Mouse (Mus musculus): ENCODE data around the gene Mocs1.

- TF ChIP-seq CTCF (IDR thresholded peaks at IDR 0.05; ENCODE audit: borderline replicate concordance, control insufficient read depth, extremely low read depth, insufficient read depth, low read length, poor library complexity) (no peak), POLR2A (IDR thresholded peaks at IDR 0.05; ENCODE audit: control insufficient read depth, extremely low read depth, insufficient read depth, low read length, poor library complexity) (no peak)
Observed at GRCm38 (mm10) chr17:49481876-49482275, 53.7 kb downstream of the Mocs1 start.
